Mouse (Mus musculus) kidney, adult 2 months (tissue): ENCODE data around the gene Trio.

ENCODE experiments used
- CTCF ChIP-seq: fragments of 200-500 bp; conservative IDR thresholded peaks from 2 replicates; pipeline ENCODE4 v1.5.1; 2011; ENCODE audit warnings: low read depth, mild to moderate bottlenecking, control low read depth, low read length, moderate library complexity, mixed read lengths; ENCODE audit not compliant: insufficient read depth, insufficient read length
- POLR2A ChIP-seq: fragments of 200-500 bp; IDR thresholded peaks from one replicate; pipeline ENCODE4 v1.6.1; 2011; ENCODE audit warnings: low read depth, low read length, control low read depth

- TF ChIP-seq CTCF: no peak
- TF ChIP-seq POLR2A: no peak
Observed at GRCm38 (mm10) chr15:27926450-27926849, 99.2 kb downstream of the Trio start.
